Mouse (Mus musculus) activated CD4-positive, CD25-positive, alpha-beta regulatory T cell, adult 4 months (primary cell): ENCODE measurements around the gene Scn3a. TPM values are rescaled to one million over a fixed set of nuclear protein-coding genes. Genes with fewer than 3 reads are reported as not detected.

Experiments
- polyA plus RNA-seq, 2 experiments: library from polyadenylated mRNA; unstranded; fragments of 100-300 nt; shearing (Covaris generic); gene quantifications; one replicate each; pipeline ENCODE4 v1.2.1; 2017

Scn3a gene
- polyA plus RNA-seq, 2 experiments from 2014 or later = 0.11 TPM; not detected in 1

Other genes starting within 250 kb of the Scn3a start
- gene Slc38a11, start 203.6 kb downstream of the Scn3a start, polyA plus RNA-seq = not detected
- under 1 TPM; 0.42 to 0.75 TPM for gene Scn2a, start 53.1 kb upstream of the Scn3a start, polyA plus RNA-seq